Mouse (Mus musculus) heart, embryonic 11.5 days (tissue): ENCODE data around the gene Smug1. TPM values are rescaled to one million over a fixed set of nuclear protein-coding genes. Genes with fewer than 3 reads are reported as not detected.

Experiments
- ATAC-seq: fragments of 200-750 bp; cut with Nextera tagmentation; replicated peaks from 2 replicates; pipeline ENCODE4 v1.8.0; 2017; ENCODE audit warnings: moderate library complexity; ENCODE audit not compliant: insufficient number of reproducible peaks, low FRiP score, low TSS enrichment
- H3K27ac ChIP-seq: fragments of 300-500 bp; sonication (generic); 2 replicates; pipeline ENCODE4 v1.5.1; 2014; ENCODE audit warnings: mild to moderate bottlenecking, low read depth, low read length
- H3K27me3 ChIP-seq: fragments of 300-500 bp; sonication (generic); 2 replicates; pipeline ENCODE4 v1.6.1; 2014; ENCODE audit warnings: mild to moderate bottlenecking, low read length, mixed read lengths; ENCODE audit not compliant: control insufficient read depth, insufficient read depth
- H3K36me3 ChIP-seq: fragments of 300-500 bp; sonication (generic); 2 replicates; pipeline ENCODE4 v1.6.1; 2014; ENCODE audit warnings: mild to moderate bottlenecking, low read length, moderate library complexity, mixed read lengths; ENCODE audit not compliant: control insufficient read depth, insufficient read depth
- H3K4me1 ChIP-seq: fragments of 300-500 bp; sonication (generic); 2 replicates; pipeline ENCODE4 v1.6.1; 2014; ENCODE audit warnings: low read length; ENCODE audit not compliant: control insufficient read depth, insufficient read depth
- H3K4me2 ChIP-seq: fragments of 300-500 bp; sonication (generic); 2 replicates; pipeline ENCODE4 v1.6.1; 2014; ENCODE audit warnings: mild to moderate bottlenecking, moderate library complexity
- H3K4me3 ChIP-seq: fragments of 300-500 bp; sonication (generic); 2 replicates; pipeline ENCODE4 v1.5.1; 2014; ENCODE audit warnings: low read depth, low read length
- H3K9ac ChIP-seq: fragments of 300-500 bp; sonication (generic); 2 replicates; pipeline ENCODE4 v1.6.1; 2014; ENCODE audit warnings: mild to moderate bottlenecking, low read depth, low read length, moderate library complexity
- H3K9me3 ChIP-seq: fragments of 300-500 bp; sonication (generic); replicated peaks from 2 replicates; pipeline ENCODE4 v1.6.1; 2016; ENCODE audit warnings: low read length; ENCODE audit not compliant: control insufficient read depth
- WGBS: fragments of 180-500 bp; shearing (Covaris S2); extraction: QIAGEN DNeasy Blood & Tissue Kit; methylation state at CpG from one replicate; pipeline ENCODE4 v1.1.7; 2014; ENCODE audit not compliant: insufficient replicate concordance; 5-methylcytosine and 5-hydroxymethylcytosine counted together
- polyA plus RNA-seq: library from polyadenylated mRNA; unstranded; fragments of >200 nt; fragmentation: Nextera tagmentation; extraction: Ambion mirVana; gene quantifications from 2 replicates; pipeline ENCODE4 v1.2.1, GENCODE M21; 2014

Gene Smug1
- polyA plus RNA-seq, 1 experiment from 2014 or later = 14.7 TPM

DNA sequence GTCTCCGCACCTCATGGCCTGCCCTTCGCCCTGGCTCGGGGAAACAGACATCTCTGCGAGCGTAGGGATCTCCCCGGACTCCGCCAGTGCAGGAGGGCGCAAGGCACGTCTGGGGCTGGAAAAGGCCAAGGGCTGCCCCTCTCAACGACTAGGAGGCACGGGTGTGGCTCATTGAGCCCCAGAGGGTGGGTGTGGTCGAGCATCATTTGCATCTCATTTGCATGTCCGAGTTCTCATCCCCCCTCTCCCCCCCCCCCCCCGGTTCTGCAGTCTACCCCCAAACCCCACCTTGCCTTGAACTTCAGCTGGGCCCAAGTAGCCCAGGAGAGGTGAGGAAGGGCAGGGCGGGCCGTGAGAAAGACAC is 3.4 kb upstream of the Smug1 start:
- Histone ChIP-seq H3K27ac (no peak overlapping the region), H3K4me1 (peaks cover 17% of the 10 kb centered on the region), H3K27me3 (peaks cover 100% of the 10 kb centered on the region), H3K9me3 (no peaks in the 10 kb centered on the region), H3K4me3 (peak overlapping the region; percentile 54), H3K9ac (0 out of 2 replicates have a peak overlapping the region, but pooled peaks have one; percentile 6), H3K36me3 (no peaks in the 10 kb centered on the region), H3K4me2 (peak overlapping the region; percentile 89)
- 10% methylated on average over 14 of the region's 16 CpGs for WGBS
- no peak for ATAC-seq

- ATAC-seq = no peak
- Histone ChIP-seq H3K9ac (peak overlapping the region; percentile 6; the same call in 1 of the 2 replicates), H3K4me2 (peak overlapping the region; percentile 89), H3K36me3 (no peaks in the 10 kb centered on the region), H3K4me3 (peak overlapping the region; percentile 54), H3K9me3 (no peaks in the 10 kb centered on the region), H3K27me3 (peaks cover 94% of the 10 kb centered on the region), H3K4me1 (peaks cover 19% of the 10 kb centered on the region), H3K27ac (no peak overlapping the region)
- WGBS = 3% methylated on average over 26 of the region's 26 CpGs
Observed at GRCm38 (mm10) chr15:103169612-103170315, 2.9 kb upstream of the Smug1 start.

DNA sequence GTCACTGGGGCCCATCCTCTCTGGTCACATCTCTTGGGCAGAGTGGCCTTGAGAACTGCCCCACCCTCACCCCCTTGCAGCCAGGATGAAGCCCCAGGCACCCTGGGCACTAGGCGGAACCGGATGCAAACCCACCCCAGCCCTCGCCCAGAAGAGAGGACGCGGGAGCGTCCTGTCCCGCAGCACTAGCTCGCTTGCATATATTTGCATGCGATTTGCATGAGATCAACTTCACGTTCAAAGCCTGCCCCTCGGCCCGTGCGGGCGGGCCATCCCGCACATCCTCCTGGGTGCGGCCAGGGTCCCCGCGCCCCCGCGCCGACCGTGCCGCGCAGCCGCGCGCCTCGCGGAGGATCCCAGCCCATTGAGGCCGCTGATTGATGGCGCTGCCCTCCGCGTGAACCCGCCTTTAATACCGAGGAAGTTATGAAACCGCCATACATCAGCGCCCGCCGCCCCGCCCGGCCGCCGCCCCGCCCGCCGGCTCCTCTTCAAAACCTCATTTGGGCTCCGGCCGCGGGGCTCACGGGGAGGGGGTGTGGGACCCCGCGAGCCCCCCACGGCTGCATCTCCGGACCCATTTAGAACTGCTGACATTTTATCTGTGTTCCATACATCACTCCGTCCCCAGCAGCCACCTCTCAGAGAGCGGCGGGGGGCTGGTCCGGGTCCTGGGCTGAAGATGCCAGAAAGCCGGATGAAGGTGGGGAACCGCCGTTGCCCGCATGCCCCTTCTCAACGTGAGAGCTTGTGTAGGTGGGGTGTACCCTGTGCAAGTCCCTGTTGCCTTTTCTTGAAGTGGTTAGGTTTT is 2.1 kb upstream of the Smug1 start:
- WGBS = under 1% methylated on average over 63 of the region's 63 CpGs

DNA sequence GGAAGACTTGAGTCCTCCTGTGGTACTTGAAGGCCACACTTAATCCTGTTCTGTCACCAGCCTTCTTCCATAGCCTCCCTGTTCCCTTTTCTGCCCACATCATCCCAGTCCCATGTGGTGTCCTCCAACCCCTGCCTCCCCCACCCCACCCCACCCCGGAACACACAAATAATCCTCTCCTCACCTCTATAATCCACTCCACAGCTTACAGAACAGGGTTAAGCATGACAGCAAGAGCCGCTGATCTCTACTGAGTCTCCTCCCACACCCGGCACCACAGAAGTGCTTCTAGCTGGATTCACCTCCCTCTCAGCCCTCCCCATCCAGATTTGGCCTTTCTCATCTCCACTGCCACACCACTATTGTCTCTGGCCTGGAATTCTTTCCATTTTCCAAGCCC is 894 bp upstream of the Smug1 start:
- no peak overlapping the region for H3K4me2 ChIP-seq
- H3K4me1 ChIP-seq = peaks cover 19% of the 10 kb centered on the region
- no peak for ATAC-seq
- H3K27ac ChIP-seq = no peak overlapping the region
- H3K27me3 ChIP-seq = peaks cover 75% of the 10 kb centered on the region
- H3K9me3 ChIP-seq = no peaks in the 10 kb centered on the region
- no peak overlapping the region for H3K9ac ChIP-seq
- no peak overlapping the region for H3K4me3 ChIP-seq
- H3K36me3 ChIP-seq = no peaks in the 10 kb centered on the region
- 21% methylated on average over 3 of the region's 3 CpGs for WGBS

More for the DNA sequence above, 2.1 kb upstream of the Smug1 start:
- Histone ChIP-seq H3K4me1 (peaks cover 19% of the 10 kb centered on the region), H3K9ac (peak overlapping the region; percentile 59; the same call in 1 of the 2 replicates), H3K27ac (no peak overlapping the region), H3K4me2 (peak overlapping the region; percentile 89), H3K9me3 (no peaks in the 10 kb centered on the region), H3K4me3 (peak overlapping the region; percentile 54), H3K27me3 (peaks cover 87% of the 10 kb centered on the region), H3K36me3 (no peaks in the 10 kb centered on the region)
- 0 out of 2 replicates have a peak, but pooled peaks have one; percentile 14 for ATAC-seq

DNA sequence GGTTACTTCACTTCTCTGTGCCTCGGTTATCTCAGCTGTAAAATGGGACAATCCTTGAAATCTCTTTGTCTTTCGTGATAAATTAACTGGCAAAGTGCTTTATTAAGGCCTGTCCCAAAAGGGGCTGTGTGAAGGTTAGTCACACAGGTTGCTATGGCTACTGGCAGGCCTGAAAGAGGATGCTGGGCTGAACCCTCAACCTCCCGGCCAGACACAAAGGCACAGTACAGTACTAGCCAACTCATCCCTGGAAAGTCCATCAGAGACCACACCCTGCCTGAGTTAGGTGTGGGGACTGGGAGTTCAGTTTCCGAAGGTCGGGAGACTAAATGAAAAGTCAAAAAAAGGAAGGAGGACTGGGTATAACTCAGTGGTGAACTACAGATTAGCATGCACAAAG is 968 bp downstream of the Smug1 start:
- 42% methylated on average over 5 of the region's 5 CpGs for WGBS
- H3K4me1 ChIP-seq = peaks cover 23% of the 10 kb centered on the region
- H3K27me3 ChIP-seq = peaks cover 56% of the 10 kb centered on the region
- H3K36me3 ChIP-seq = no peaks in the 10 kb centered on the region
- H3K4me2 ChIP-seq = no peak overlapping the region
- H3K9me3 ChIP-seq = no peaks in the 10 kb centered on the region
- H3K27ac ChIP-seq = no peak overlapping the region
- no peak overlapping the region for H3K9ac ChIP-seq
- no peak overlapping the region for H3K4me3 ChIP-seq
- no peak for ATAC-seq

DNA sequence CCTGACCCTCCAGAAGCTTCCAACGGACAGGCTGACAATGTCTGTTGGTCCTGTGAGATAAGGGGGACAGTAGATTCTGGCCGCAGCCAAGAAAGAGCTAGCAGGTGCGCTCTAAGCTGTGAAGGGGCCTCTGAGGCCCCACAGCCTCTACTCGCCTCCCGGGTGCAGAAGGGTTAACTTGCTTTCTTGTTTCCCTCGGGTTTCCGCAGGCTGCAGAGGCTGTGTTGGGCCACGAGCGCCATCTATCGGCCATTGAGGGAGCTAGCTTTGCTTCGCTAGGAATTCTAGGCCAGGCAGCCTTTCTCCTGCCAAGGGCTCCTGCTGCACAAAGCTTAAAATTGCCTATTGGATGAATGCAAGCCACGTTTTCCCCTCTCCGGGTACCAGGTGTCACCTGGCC is 1.5 kb downstream of the Smug1 start:
- 2% methylated on average over 13 of the region's 13 CpGs for WGBS
- Histone ChIP-seq H3K4me1 (peaks cover 23% of the 10 kb centered on the region), H3K27ac (no peak overlapping the region), H3K9ac (0 out of 2 replicates have a peak overlapping the region, but pooled peaks have one; percentile 46), H3K4me2 (peak overlapping the region; percentile 36), H3K9me3 (no peaks in the 10 kb centered on the region), H3K4me3 (no peak overlapping the region), H3K36me3 (no peaks in the 10 kb centered on the region), H3K27me3 (peaks cover 51% of the 10 kb centered on the region)
- ATAC-seq = no peak

DNA sequence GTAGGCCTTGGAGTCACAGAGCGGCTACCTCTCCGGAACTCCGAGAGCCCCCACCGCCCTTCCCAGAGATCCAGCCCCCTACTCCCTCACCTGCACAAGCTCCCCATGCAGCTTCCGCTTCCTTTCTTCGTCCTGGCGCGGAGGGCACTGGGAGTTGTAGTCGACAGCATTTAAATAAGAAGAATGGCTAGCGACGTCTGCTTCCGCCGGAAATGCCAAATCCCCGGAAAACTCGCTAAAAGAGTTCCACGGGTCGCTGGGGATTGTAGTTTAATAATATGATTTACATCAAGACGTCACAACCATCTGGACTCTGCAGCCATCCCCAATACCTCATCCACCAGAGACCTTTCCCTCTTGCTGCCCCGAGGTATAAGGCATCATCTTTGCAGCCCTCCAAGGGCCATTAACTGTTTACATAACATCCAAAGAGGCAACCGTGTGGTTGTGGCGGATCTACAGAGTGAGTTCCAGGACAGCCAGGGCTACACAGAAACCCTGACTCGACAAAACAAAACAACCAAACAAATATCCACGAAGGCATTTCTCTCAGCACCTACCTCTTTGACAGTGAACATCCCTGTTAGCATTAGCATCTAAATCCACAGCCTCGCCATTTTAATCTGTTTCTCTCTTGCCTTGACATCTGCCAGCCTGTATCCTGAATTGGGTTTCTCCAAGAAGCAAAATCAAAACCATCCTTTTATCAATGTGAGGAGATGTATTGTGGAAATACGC is 3.5 kb downstream of the Smug1 start:
- Histone ChIP-seq H3K4me3 (peak overlapping the region; percentile 64), H3K9me3 (no peaks in the 10 kb centered on the region), H3K36me3 (no peaks in the 10 kb centered on the region), H3K4me2 (peak overlapping the region; percentile 69), H3K9ac (peak overlapping the region; percentile 73), H3K27ac (no peak overlapping the region), H3K27me3 (peaks cover 30% of the 10 kb centered on the region), H3K4me1 (0 out of 2 replicates have a peak, but pooled peaks cover 8% of the 10 kb centered on the region)
- WGBS = 7% methylated on average over 25 of the region's 25 CpGs
- peak; percentile 80 for ATAC-seq

DNA sequence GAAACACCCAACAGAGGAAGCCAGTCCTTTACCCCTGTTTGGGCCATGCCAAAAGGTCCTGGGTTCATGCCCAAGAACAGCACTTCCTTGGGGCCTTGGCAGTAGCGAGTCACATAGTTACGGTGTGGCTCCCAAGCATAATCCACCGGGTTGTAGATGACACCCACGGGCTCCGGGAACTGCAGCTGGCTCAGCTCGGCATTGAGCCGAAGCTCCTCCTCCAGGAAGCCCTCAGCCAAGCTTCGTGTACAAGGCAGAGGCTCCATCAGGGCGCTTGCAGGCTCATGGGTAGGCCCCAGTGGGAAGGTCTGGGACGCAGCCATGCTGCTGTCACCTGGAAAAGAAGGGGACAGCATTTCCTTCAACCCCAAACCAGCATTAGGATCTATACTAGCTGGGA is 9.3 kb downstream of the Smug1 start:
- no peaks in the 10 kb centered on the region for H3K9me3 ChIP-seq
- no peak for ATAC-seq
- H3K27ac ChIP-seq = no peak overlapping the region
- 70% methylated on average over 10 of the region's 10 CpGs for WGBS
- 0 out of 2 replicates have a peak, but pooled peaks cover 2% of the 10 kb centered on the region for H3K4me1 ChIP-seq
- H3K27me3 ChIP-seq = peaks cover 33% of the 10 kb centered on the region
- no peak overlapping the region for H3K4me2 ChIP-seq
- H3K9ac ChIP-seq = no peak overlapping the region
- H3K36me3 ChIP-seq = no peaks in the 10 kb centered on the region
- no peak overlapping the region for H3K4me3 ChIP-seq
